Mouse (Mus musculus): ENCODE data around the gene Npb. TPM values are rescaled to one million over a fixed set of nuclear protein-coding genes. Genes with fewer than 3 reads are reported as not detected.

Npb gene
- polyA plus RNA-seq, 1 experiment, result 0.29 TPM

- DNase-seq (ENCODE audit: low read depth), result no peak
- TF ChIP-seq POLR2A (IDR thresholded peaks at IDR 0.05; ENCODE audit: borderline replicate concordance, extremely low read depth, insufficient read depth, insufficient read length, poor library complexity, severe bottlenecking) (no peak), CTCF (IDR thresholded peaks at IDR 0.05; ENCODE audit: borderline replicate concordance, extremely low read depth, insufficient read depth, insufficient read length) (no peak)
Measured at GRCm38 (mm10) chr11:120641255-120641654, 33.0 kb downstream of the Npb start.

GRCm38 (mm10) chr11:120641869-120642268, 33.6 kb downstream of the Npb start:
- TF ChIP-seq CTCF (IDR thresholded peaks at IDR 0.05; ENCODE audit: borderline replicate concordance, extremely low read depth, insufficient read depth, insufficient read length) (no peak), POLR2A (IDR thresholded peaks at IDR 0.05; ENCODE audit: borderline replicate concordance, extremely low read depth, insufficient read depth, insufficient read length, poor library complexity, severe bottlenecking) (no peak)
- DNase-seq (ENCODE audit: low read depth), result no peak

- no peak for DNase-seq (ENCODE audit: low read depth)
- no peak for TF ChIP-seq POLR2A (IDR thresholded peaks at IDR 0.05; ENCODE audit: borderline replicate concordance, extremely low read depth, insufficient read depth, insufficient read length, poor library complexity, severe bottlenecking)
- TF ChIP-seq CTCF (IDR thresholded peaks at IDR 0.05; ENCODE audit: borderline replicate concordance, extremely low read depth, insufficient read depth, insufficient read length), result no peak
Measured at GRCm38 (mm10) chr11:120642939-120643600, 34.8 kb downstream of the Npb start.

- peak; percentile 36; the same call in 1 of the 2 replicates for TF ChIP-seq POLR2A (IDR thresholded peaks at IDR 0.05; ENCODE audit: borderline replicate concordance, extremely low read depth, insufficient read depth, insufficient read length, poor library complexity, severe bottlenecking)
- no peak for TF ChIP-seq CTCF (IDR thresholded peaks at IDR 0.05; ENCODE audit: borderline replicate concordance, extremely low read depth, insufficient read depth, insufficient read length)
- peak; percentile 97 for DNase-seq (ENCODE audit: low read depth)
Measured at GRCm38 (mm10) chr11:120643601-120643987, 35.3 kb downstream of the Npb start, which contains the start of gene Pycr1. Gene Pycr1, minus strand, starts transcription at chr11:120643769.

- no peak for TF ChIP-seq CTCF (IDR thresholded peaks at IDR 0.05; ENCODE audit: borderline replicate concordance, extremely low read depth, insufficient read depth, insufficient read length)
- no peak for TF ChIP-seq POLR2A (IDR thresholded peaks at IDR 0.05; ENCODE audit: borderline replicate concordance, extremely low read depth, insufficient read depth, insufficient read length, poor library complexity, severe bottlenecking)
- no peak for DNase-seq (ENCODE audit: low read depth)
Measured at GRCm38 (mm10) chr11:120647047-120647830, 39.0 kb downstream of the Npb start.

- no peak for TF ChIP-seq POLR2A (IDR thresholded peaks at IDR 0.05; ENCODE audit: borderline replicate concordance, extremely low read depth, insufficient read depth, insufficient read length, poor library complexity, severe bottlenecking)
- TF ChIP-seq CTCF (IDR thresholded peaks at IDR 0.05; ENCODE audit: borderline replicate concordance, extremely low read depth, insufficient read depth, insufficient read length), result no peak
- peak; percentile 15 for DNase-seq (ENCODE audit: low read depth)
Measured at GRCm38 (mm10) chr11:120648001-120648476, 39.8 kb downstream of the Npb start, which contains the start of gene Myadml2. Gene Myadml2, minus strand, starts transcription at chr11:120648158.

- TF ChIP-seq CTCF (IDR thresholded peaks at IDR 0.05; ENCODE audit: borderline replicate concordance, extremely low read depth, insufficient read depth, insufficient read length) (peak; percentile 16; the same call in 1 of the 2 replicates), POLR2A (IDR thresholded peaks at IDR 0.05; ENCODE audit: borderline replicate concordance, extremely low read depth, insufficient read depth, insufficient read length, poor library complexity, severe bottlenecking) (no peak)
- DNase-seq (ENCODE audit: low read depth), result no peak
Measured at GRCm38 (mm10) chr11:120651872-120652271, 43.6 kb downstream of the Npb start.

GRCm38 (mm10) chr11:120654741-120655140, 46.5 kb downstream of the Npb start:
- TF ChIP-seq POLR2A (IDR thresholded peaks at IDR 0.05; ENCODE audit: borderline replicate concordance, extremely low read depth, insufficient read depth, insufficient read length, poor library complexity, severe bottlenecking) (no peak), CTCF (IDR thresholded peaks at IDR 0.05; ENCODE audit: borderline replicate concordance, extremely low read depth, insufficient read depth, insufficient read length) (no peak)
- DNase-seq (ENCODE audit: low read depth), result no peak

- TF ChIP-seq POLR2A (IDR thresholded peaks at IDR 0.05; ENCODE audit: borderline replicate concordance, extremely low read depth, insufficient read depth, insufficient read length, poor library complexity, severe bottlenecking) (no peak), CTCF (IDR thresholded peaks at IDR 0.05; ENCODE audit: borderline replicate concordance, extremely low read depth, insufficient read depth, insufficient read length) (no peak)
- no peak for DNase-seq (ENCODE audit: low read depth)
Measured at GRCm38 (mm10) chr11:120657301-120657700, 49.0 kb downstream of the Npb start.

Other genes starting within 250 kb of the Npb start
- gene Fscn2, start 246.9 kb upstream of the Npb start, polyA plus RNA-seq (2012; rRNA removed), result 0.95 and 0.96 TPM in 2 replicates
- gene Faap100, start 229.7 kb upstream of the Npb start, polyA plus RNA-seq (2012; rRNA removed), result 114 and 122 TPM in 2 replicates
- 62.6 and 63.2 TPM in 2 replicates for gene Nploc4, start 170.8 kb upstream of the Npb start, polyA plus RNA-seq (2012; rRNA removed)
- 0.04 and 0.10 TPM in 2 replicates for gene Tspan10, start 165.8 kb upstream of the Npb start, polyA plus RNA-seq (2012; rRNA removed)
- gene Pde6g, start 155.0 kb upstream of the Npb start, polyA plus RNA-seq (2012; rRNA removed), result 0.34 and 0.53 TPM in 2 replicates
- 7.1 and 12.2 TPM in 2 replicates for gene Oxld1, start 150.4 kb upstream of the Npb start, polyA plus RNA-seq (2012; rRNA removed)
- gene Ccdc137, start 150.4 kb upstream of the Npb start, polyA plus RNA-seq (2012; rRNA removed), result 24.2 and 35.7 TPM in 2 replicates
- gene Arl16, start 140.9 kb upstream of the Npb start, polyA plus RNA-seq (2012; rRNA removed), result 42.4 and 45.8 TPM in 2 replicates
- gene Mrpl12, start 123.9 kb upstream of the Npb start, polyA plus RNA-seq (2012; rRNA removed), result 96.3 and 107 TPM in 2 replicates
- 40.6 and 57.3 TPM in 2 replicates for gene Slc25a10, start 116.6 kb upstream of the Npb start, polyA plus RNA-seq (2012; rRNA removed)
- gene Gcgr, start 77.8 kb upstream of the Npb start, polyA plus RNA-seq (2012; rRNA removed), result 0.32 and 0.36 TPM in 2 replicates
- gene Mcrip1, start 58.8 kb upstream of the Npb start, polyA plus RNA-seq (2012; rRNA removed), result 204 and 253 TPM in 2 replicates
- gene Ppp1r27, start 57.3 kb upstream of the Npb start, polyA plus RNA-seq (2012; rRNA removed), result not detected in 2 replicates
- gene P4hb, start 35.2 kb upstream of the Npb start, polyA plus RNA-seq (2012; rRNA removed), result 162 and 206 TPM in 2 replicates
- 540 and 581 TPM in 2 replicates for gene Arhgdia, start 26.9 kb upstream of the Npb start, polyA plus RNA-seq (2012; rRNA removed)
- 86.8 and 89.7 TPM in 2 replicates for gene Alyref, start 10.1 kb upstream of the Npb start, polyA plus RNA-seq (2012; rRNA removed)
- gene Anapc11, start 10.1 kb upstream of the Npb start, polyA plus RNA-seq (2012; rRNA removed), result 175 and 222 TPM in 2 replicates
- gene Pcyt2, start 9.5 kb downstream of the Npb start, polyA plus RNA-seq (2012; rRNA removed), result 229 and 307 TPM in 2 replicates
- 59.4 and 85.8 TPM in 2 replicates for gene Sirt7, start 16.8 kb downstream of the Npb start, polyA plus RNA-seq (2012; rRNA removed)
- gene Mafg, start 25.1 kb downstream of the Npb start, polyA plus RNA-seq (2012; rRNA removed), result 57.4 and 57.6 TPM in 2 replicates
- gene Pycr1, start 35.3 kb downstream of the Npb start, polyA plus RNA-seq (2012; rRNA removed), result 19.9 and 26.8 TPM in 2 replicates
- gene Myadml2, start 39.7 kb downstream of the Npb start, polyA plus RNA-seq (2012; rRNA removed), result 0.35 and 0.51 TPM in 2 replicates
- gene Notum, start 52.7 kb downstream of the Npb start, polyA plus RNA-seq (2012; rRNA removed), result 1.7 and 2.7 TPM in 2 replicates
- 83.0 and 90.3 TPM in 2 replicates for gene Aspscr1, start 64.5 kb downstream of the Npb start, polyA plus RNA-seq (2012; rRNA removed)
- 59.7 and 89.6 TPM in 2 replicates for gene Cenpx, start 105.3 kb downstream of the Npb start, polyA plus RNA-seq (2012; rRNA removed)
- gene Lrrc45, start 105.4 kb downstream of the Npb start, polyA plus RNA-seq (2012; rRNA removed), result 97.6 and 128 TPM in 2 replicates
- gene Rac3, start 113.0 kb downstream of the Npb start, polyA plus RNA-seq (2012; rRNA removed), result 425 and 438 TPM in 2 replicates
- 8.6 and 11.8 TPM in 2 replicates for gene Dcxr, start 118.8 kb downstream of the Npb start, polyA plus RNA-seq (2012; rRNA removed)
- 0.53 and 0.66 TPM in 2 replicates for gene Cbr2, start 123.6 kb downstream of the Npb start, polyA plus RNA-seq (2012; rRNA removed)
- gene Hmga1b, start 154.3 kb downstream of the Npb start, polyA plus RNA-seq (2012; rRNA removed), result 0.76 and 1.9 TPM in 2 replicates
- 117 and 119 TPM in 2 replicates for gene Rfng, start 175.7 kb downstream of the Npb start, polyA plus RNA-seq (2012; rRNA removed)
- gene Gps1, start 175.8 kb downstream of the Npb start, polyA plus RNA-seq (2012; rRNA removed), result 277 and 337 TPM in 2 replicates
- 38.9 and 43.9 TPM in 2 replicates for gene Dus1l, start 187.9 kb downstream of the Npb start, polyA plus RNA-seq (2012; rRNA removed)
- gene Fasn, start 216.1 kb downstream of the Npb start, polyA plus RNA-seq (2012; rRNA removed), result 298 and 471 TPM in 2 replicates

Data from brain, embryonic 14.5 days (tissue).